Mouse (Mus musculus): ENCODE results near the gene Olfr45. TPM values are rescaled to one million over a fixed set of nuclear protein-coding genes. Genes with fewer than 3 reads are reported as not detected.
"Not testable (repeated sequence)": the region's sequence is repeated elsewhere in the genome, so short reads cannot be mapped to it uniquely, and the experiment has no call there.

The Olfr45 gene
- total RNA-seq (2012; rRNA removed) = not detected in 2 replicates
- polyA plus RNA-seq (2012; ENCODE audit: insufficient read depth in 1 of 2, insufficient read length in 2 of 2, low read depth in 1 of 2, low replicate concordance in 2 of 2, missing spikeins in 1 of 2) = not detected

DNA sequence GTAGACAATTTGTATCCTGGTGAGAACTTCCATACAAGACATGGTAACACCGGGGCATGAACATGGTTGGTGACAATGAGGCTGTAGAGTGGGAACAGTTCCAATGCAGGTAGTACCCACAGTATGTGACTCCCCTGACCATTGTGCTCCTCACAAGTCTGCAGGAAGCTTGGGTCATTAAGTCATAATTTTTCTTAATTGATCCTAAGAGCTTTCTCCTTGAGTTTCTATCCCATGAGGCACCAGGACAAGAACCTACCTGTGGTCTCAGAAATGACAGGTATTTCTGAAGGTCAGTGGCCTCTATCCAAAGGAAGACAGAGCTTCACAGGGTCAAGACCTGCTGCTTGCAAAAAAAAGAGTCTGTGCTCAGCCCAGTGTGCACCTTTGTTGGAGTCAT is at the start of gene Olfr45:
Olfr45 (plus strand) TSS at position 301 of the 400 bp plus-strand sequence.
- H3K36me3 ChIP-seq (ENCODE audit: control insufficient read depth in 1 of 2, insufficient read depth in 2 of 2, low read length in 2 of 2) = no peaks in the 10 kb centered on the region
- no peak within 1 kb of the TSS for H3K4me3 ChIP-seq (ENCODE audit: control insufficient read depth in 1 of 2, insufficient read depth in 1 of 2, low read depth in 2 of 2, low read length in 2 of 2)
- no peak within 1 kb of the TSS for H3K27ac ChIP-seq (ENCODE audit: control insufficient read depth, low read depth, low read length)
- H3K79me2 ChIP-seq (ENCODE audit: control insufficient read depth, insufficient read depth, low read length, poor library complexity) = no peaks in the 10 kb centered on the region
- no peak within 1 kb of the TSS for H3K9ac ChIP-seq (ENCODE audit: control insufficient read depth, low read depth, low read length, poor library complexity, severe bottlenecking)
- TF ChIP-seq POLR2AphosphoS5 (IDR thresholded peaks at IDR 0.05; ENCODE audit: borderline replicate concordance, low read depth, low read length) = no peak
- H3K4me1 ChIP-seq (ENCODE audit: control insufficient read depth in 1 of 2, insufficient read depth in 2 of 2, low read length in 2 of 2) = no peaks in the 10 kb centered on the region
- H3K9me3 ChIP-seq (replicated peaks; ENCODE audit: insufficient read depth, low read length) = no peaks in the 10 kb centered on the region
- H3K27me3 ChIP-seq (ENCODE audit: control insufficient read depth in 1 of 2, insufficient read depth in 2 of 2, low read length in 2 of 2) = no peaks in the 10 kb centered on the region
- no peak for DNase-seq (ENCODE audit: low read depth, low spot score)

GRCm38 (mm10) chr7:140646152-140646551 is 35.6 kb upstream of the Olfr45 start, which contains the start of gene Olfr53:
Olfr53 (plus strand) TSS chr7:140646452.
- DNase-seq (ENCODE audit: low read depth, low spot score) = no peak
- Histone ChIP-seq H3K27ac (ENCODE audit: control insufficient read depth, low read depth, low read length) (no peak within 1 kb of the TSS), H3K9me3 (replicated peaks; ENCODE audit: insufficient read depth, low read length) (no peaks in the 10 kb centered on the region), H3K36me3 (ENCODE audit: control insufficient read depth in 1 of 2, insufficient read depth in 2 of 2, low read length in 2 of 2) (no peaks in the 10 kb centered on the region), H3K4me3 (ENCODE audit: control insufficient read depth in 1 of 2, insufficient read depth in 1 of 2, low read depth in 2 of 2, low read length in 2 of 2) (no peak within 1 kb of the TSS), H3K9ac (ENCODE audit: control insufficient read depth, low read depth, low read length, poor library complexity, severe bottlenecking) (no peak within 1 kb of the TSS), H3K4me1 (ENCODE audit: control insufficient read depth in 1 of 2, insufficient read depth in 2 of 2, low read length in 2 of 2) (no peaks in the 10 kb centered on the region), H3K79me2 (ENCODE audit: control insufficient read depth, insufficient read depth, low read length, poor library complexity) (no peaks in the 10 kb centered on the region), H3K27me3 (ENCODE audit: control insufficient read depth in 1 of 2, insufficient read depth in 2 of 2, low read length in 2 of 2) (no peaks in the 10 kb centered on the region)
- TF ChIP-seq ZMIZ1 (IDR thresholded peaks at IDR 0.05; ENCODE audit: low read depth, low read length) = no peak
- TF ChIP-seq GATA1 (IDR thresholded peaks at IDR 0.05; ENCODE audit: low read depth, low read length) = no peak
- no peak for TF ChIP-seq USF1 (IDR thresholded peaks at IDR 0.05; ENCODE audit: low read depth, low read length)
- no peak for TF ChIP-seq POLR2AphosphoS2 (IDR thresholded peaks at IDR 0.05; ENCODE audit: low read length)
- TF ChIP-seq MAFK (IDR thresholded peaks at IDR 0.05; ENCODE audit: borderline replicate concordance, low read depth, low read length) = no peak
- TF ChIP-seq TAL1 (IDR thresholded peaks at IDR 0.05; ENCODE audit: low read length) = no peak
- no peak for TF ChIP-seq ETS1 (IDR thresholded peaks at IDR 0.05; ENCODE audit: low read depth, low read length)
- no peak for TF ChIP-seq MXI1 (IDR thresholded peaks at IDR 0.05; ENCODE audit: low read depth, low read length)

DNA sequence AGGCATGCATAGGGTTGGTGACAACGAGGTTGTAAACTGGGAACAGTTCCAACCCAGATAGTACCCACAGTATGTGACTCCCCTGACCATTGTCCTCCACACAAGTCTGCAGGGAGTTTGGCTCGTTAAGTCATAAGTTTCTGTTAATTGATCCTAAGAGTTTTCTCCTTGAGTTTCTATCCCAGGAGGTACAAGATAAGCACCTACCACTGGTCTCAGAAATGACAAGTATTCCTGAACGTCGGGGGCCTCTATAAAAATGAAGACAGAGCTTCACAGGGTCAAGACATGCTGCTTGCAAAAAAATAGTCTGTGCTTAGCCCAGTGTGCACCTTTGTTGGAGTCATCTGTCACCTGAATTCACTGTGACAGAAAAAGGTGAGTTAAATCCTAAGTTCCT is 22.1 kb upstream of the Olfr45 start, which contains the start of gene Olfr539:
Olfr539 (plus strand) TSS at position 301 of the 400 bp plus-strand sequence.
- Histone ChIP-seq H3K9ac (ENCODE audit: control insufficient read depth, low read depth, low read length, poor library complexity, severe bottlenecking) (no peak within 1 kb of the TSS), H3K4me3 (ENCODE audit: control insufficient read depth in 1 of 2, insufficient read depth in 1 of 2, low read depth in 2 of 2, low read length in 2 of 2) (no peak within 1 kb of the TSS), H3K4me1 (ENCODE audit: control insufficient read depth in 1 of 2, insufficient read depth in 2 of 2, low read length in 2 of 2) (no peaks in the 10 kb centered on the region), H3K9me3 (replicated peaks; ENCODE audit: insufficient read depth, low read length) (no peaks in the 10 kb centered on the region), H3K27me3 (ENCODE audit: control insufficient read depth in 1 of 2, insufficient read depth in 2 of 2, low read length in 2 of 2) (no peaks in the 10 kb centered on the region), H3K79me2 (ENCODE audit: control insufficient read depth, insufficient read depth, low read length, poor library complexity) (no peaks in the 10 kb centered on the region), H3K36me3 (ENCODE audit: control insufficient read depth in 1 of 2, insufficient read depth in 2 of 2, low read length in 2 of 2) (no peaks in the 10 kb centered on the region), H3K27ac (ENCODE audit: control insufficient read depth, low read depth, low read length) (no peak within 1 kb of the TSS)
- no peak for DNase-seq (ENCODE audit: low read depth, low spot score)
- no peak for TF ChIP-seq CTCF (IDR thresholded peaks at IDR 0.05 in 2 of 3, conservative IDR thresholded peaks at IDR 0.05 in 1 of 3; ENCODE audit: control insufficient read depth in 1 of 3, insufficient read depth in 1 of 3, low read depth in 2 of 3, low read length in 3 of 3, poor library complexity in 1 of 3, severe bottlenecking in 1 of 3)
- TF ChIP-seq RAD21 (IDR thresholded peaks at IDR 0.05; ENCODE audit: low read depth, low read length) = no peak
- TF ChIP-seq ZKSCAN1 (IDR thresholded peaks at IDR 0.05; ENCODE audit: low read depth, low read length) = no peak
- TF ChIP-seq POLR2AphosphoS2 (IDR thresholded peaks at IDR 0.05; ENCODE audit: low read length) = no peak
- no peak for TF ChIP-seq RCOR1 (IDR thresholded peaks at IDR 0.05; ENCODE audit: low read depth, low read length)
- TF ChIP-seq TBP (IDR thresholded peaks at IDR 0.05; ENCODE audit: low read depth, low read length) = no peak
- no peak for TF ChIP-seq SIN3A (IDR thresholded peaks at IDR 0.05; ENCODE audit: low read length)
- no peak for TF ChIP-seq SMC3 (IDR thresholded peaks at IDR 0.05; ENCODE audit: low read depth, low read length)
- TF ChIP-seq MAX (IDR thresholded peaks at IDR 0.05; ENCODE audit: low read length) = no peak

GRCm38 (mm10) chr7:140670693-140671092 is 11.1 kb upstream of the Olfr45 start:
- not testable (repeated sequence) for H3K79me2 ChIP-seq (ENCODE audit: control insufficient read depth, insufficient read depth, low read length, poor library complexity); H3K9me3 ChIP-seq (replicated peaks; ENCODE audit: insufficient read depth, low read length); H3K36me3 ChIP-seq (ENCODE audit: control insufficient read depth in 1 of 2, insufficient read depth in 2 of 2, low read length in 2 of 2); H3K27me3 ChIP-seq (ENCODE audit: control insufficient read depth in 1 of 2, insufficient read depth in 2 of 2, low read length in 2 of 2); H3K27ac ChIP-seq (ENCODE audit: control insufficient read depth, low read depth, low read length); H3K4me1 ChIP-seq (ENCODE audit: control insufficient read depth in 1 of 2, insufficient read depth in 2 of 2, low read length in 2 of 2); H3K9ac ChIP-seq (ENCODE audit: control insufficient read depth, low read depth, low read length, poor library complexity, severe bottlenecking); DNase-seq (ENCODE audit: low read depth, low spot score); H3K4me3 ChIP-seq (ENCODE audit: control insufficient read depth in 1 of 2, insufficient read depth in 1 of 2, low read depth in 2 of 2, low read length in 2 of 2)
